Mouse (Mus musculus): Measurements from ENCODE around the gene Hist2h3b.

GRCm38 (mm10) chr3:96226695-96227648 lies 41.5 kb upstream of the Hist2h3b start:
- TF ChIP-seq GATA1 (IDR thresholded peaks at IDR 0.05; ENCODE audit: low read length) (no peak), TAL1 (IDR thresholded peaks at IDR 0.05; ENCODE audit: low read length) (no peak)
